Mouse (Mus musculus) spleen, postnatal 4 days (tissue): ENCODE data around the gene Ntm.

Experiments
- DNase-seq, 2 experiments: peaks; one replicate each; pipeline ENCODE4 v3.0.0; 2022; ENCODE audit warnings: low spot score in 2 of 2

Gene Ntm

GRCm38 (mm10) chr9:29802071-29802705 is 160.8 kb downstream of the Ntm start:
- DNase-seq, result no peak

GRCm38 (mm10) chr9:29796281-29796680 is 166.7 kb downstream of the Ntm start:
- DNase-seq, result no peak

GRCm38 (mm10) chr9:29791199-29791915 is 171.6 kb downstream of the Ntm start:
- DNase-seq, result no peak

GRCm38 (mm10) chr9:29790017-29790416 is 172.9 kb downstream of the Ntm start:
- DNase-seq, result no peak

- no peak for DNase-seq
Measured at GRCm38 (mm10) chr9:29788855-29789254, 174.1 kb downstream of the Ntm start.

- no peak for DNase-seq
Measured at GRCm38 (mm10) chr9:29787408-29787807, 175.5 kb downstream of the Ntm start.

- no peak for DNase-seq
Measured at GRCm38 (mm10) chr9:29782697-29783096, 180.2 kb downstream of the Ntm start.

GRCm38 (mm10) chr9:29779739-29780138 is 183.2 kb downstream of the Ntm start:
- DNase-seq, result no peak

- DNase-seq, result no peak
Measured at GRCm38 (mm10) chr9:29776951-29777350, 186.0 kb downstream of the Ntm start.

GRCm38 (mm10) chr9:29776542-29776941 is 186.4 kb downstream of the Ntm start:
- no peak for DNase-seq

- no peak for DNase-seq
Measured at GRCm38 (mm10) chr9:29776030-29776429, 186.9 kb downstream of the Ntm start.

- no peak for DNase-seq
Measured at GRCm38 (mm10) chr9:29772625-29773388, 190.1 kb downstream of the Ntm start.

- no peak for DNase-seq
Measured at GRCm38 (mm10) chr9:29771870-29772269, 191.1 kb downstream of the Ntm start.

GRCm38 (mm10) chr9:29771071-29771785 is 191.7 kb downstream of the Ntm start:
- no peak for DNase-seq

- no peak for DNase-seq
Measured at GRCm38 (mm10) chr9:29769361-29769760, 193.6 kb downstream of the Ntm start.

- DNase-seq, result no peak
Measured at GRCm38 (mm10) chr9:29765990-29766980, 196.7 kb downstream of the Ntm start.

- no peak for DNase-seq
Measured at GRCm38 (mm10) chr9:29763338-29763737, 199.6 kb downstream of the Ntm start.

- DNase-seq, result no peak
Measured at GRCm38 (mm10) chr9:29761952-29762586, 200.9 kb downstream of the Ntm start.

- DNase-seq, result no peak
Measured at GRCm38 (mm10) chr9:29761511-29761910, 201.4 kb downstream of the Ntm start.

- no peak for DNase-seq
Measured at GRCm38 (mm10) chr9:29759940-29760339, 203.0 kb downstream of the Ntm start.
